Mouse (Mus musculus) MEL (cell line): ENCODE measurements at regions not wholly inside any gene's neighbourhood (a gene's known extent, or its start where the extent isn't known, plus 50 kb on each side); places are given as distances from the start of the nearest gene placed in this dataset.

Experiments used
- DNase-seq: peaks from one replicate; pipeline ENCODE4 v3.0.0; 2011; ENCODE audit warnings: low read depth, low spot score
- H3K27ac ChIP-seq: 2 replicates; pipeline ENCODE4 v1.5.1; 2012; ENCODE audit warnings: low read depth, mild to moderate bottlenecking, control low read depth, low read length, moderate library complexity; ENCODE audit not compliant: control insufficient read depth
- H3K27me3 ChIP-seq, 2 experiments: fragments of 150-350 bp in 1 of 2; sonication (generic) in 1 of 2; 2 replicates each; pipeline ENCODE4 v1.6.1; 2012; ENCODE audit warnings: low read length in 2 of 2, mild to moderate bottlenecking in 2 of 2, improper control_type of control experiment in 1 of 2, moderate library complexity in 1 of 2; ENCODE audit not compliant: insufficient read depth in 2 of 2, control insufficient read depth in 1 of 2
- H3K36me3 ChIP-seq, 2 experiments: 2 replicates each; pipeline ENCODE4 v1.6.1; 2012 to 2014; ENCODE audit warnings: low read length in 2 of 2, improper control_type of control experiment in 1 of 2, inconsistent platforms in 1 of 2, mild to moderate bottlenecking in 1 of 2; ENCODE audit not compliant: insufficient read depth in 2 of 2, control insufficient read depth in 1 of 2
- H3K4me1 ChIP-seq, 2 experiments: fragments of 150-350 bp in 1 of 2; sonication (generic) in 1 of 2; 2 replicates each; pipeline ENCODE4 v1.6.1; 2012; ENCODE audit warnings: low read length in 2 of 2, improper control_type of control experiment in 1 of 2, mild to moderate bottlenecking in 1 of 2; ENCODE audit not compliant: insufficient read depth in 2 of 2, control insufficient read depth in 1 of 2
- H3K4me3 ChIP-seq, 2 experiments: fragments of 150-350 bp in 1 of 2; sonication (generic) in 1 of 2; 2 replicates each; pipeline ENCODE4 v1.5.1; 2012; ENCODE audit warnings: low read depth in 2 of 2, low read length in 2 of 2, mild to moderate bottlenecking in 2 of 2, moderate library complexity in 2 of 2, control low read depth in 1 of 2, improper control_type of control experiment in 1 of 2; ENCODE audit not compliant: control insufficient read depth in 1 of 2, insufficient read depth in 1 of 2
- H3K79me2 ChIP-seq: 2 replicates; pipeline ENCODE4 v1.6.1; 2012; ENCODE audit warnings: mild to moderate bottlenecking, low read length, moderate library complexity; ENCODE audit not compliant: control insufficient read depth, poor library complexity, insufficient read depth
- H3K9ac ChIP-seq: 2 replicates; pipeline ENCODE4 v1.6.1; 2012; ENCODE audit warnings: low read depth, mild to moderate bottlenecking, control low read depth, low read length, moderate library complexity; ENCODE audit not compliant: control insufficient read depth, poor library complexity, severe bottlenecking
- H3K9me3 ChIP-seq: fragments of 150-350 bp; sonication (generic); replicated peaks from 2 replicates; pipeline ENCODE4 v1.6.1; 2012; ENCODE audit warnings: mild to moderate bottlenecking, low read length, improper control_type of control experiment, moderate library complexity; ENCODE audit not compliant: insufficient read depth
- BHLHE40 ChIP-seq: IDR thresholded peaks from 2 replicates; pipeline ENCODE4 v1.6.1; 2012; ENCODE audit warnings: low read depth, mild to moderate bottlenecking, inconsistent platforms, low read length, improper control_type of control experiment, borderline replicate concordance
- CHD1 ChIP-seq: IDR thresholded peaks from 2 replicates; pipeline ENCODE4 v1.6.1; 2012; ENCODE audit warnings: low read depth, mild to moderate bottlenecking, inconsistent platforms, low read length, improper control_type of control experiment
- CHD2 ChIP-seq: IDR thresholded peaks from 2 replicates; pipeline ENCODE4 v1.6.1; 2011; ENCODE audit warnings: low read length, improper control_type of control experiment
- CTCF ChIP-seq, 3 experiments: IDR thresholded peaks in 2 of 3; conservative IDR thresholded peaks in 1 of 3; 2 replicates each; pipeline ENCODE4 v1.5.1; 2011 to 2012; ENCODE audit warnings: low read length in 3 of 3, low read depth in 2 of 3, mild to moderate bottlenecking in 2 of 3, improper control_type of control experiment in 1 of 3, inconsistent platforms in 1 of 3, mixed read lengths in 1 of 3, moderate library complexity in 1 of 3; ENCODE audit not compliant: control insufficient read depth in 1 of 3, insufficient read depth in 1 of 3, poor library complexity in 1 of 3, severe bottlenecking in 1 of 3
- E2F4 ChIP-seq: IDR thresholded peaks from 2 replicates; pipeline ENCODE4 v1.6.1; 2011; ENCODE audit warnings: low read depth, low read length, improper control_type of control experiment, borderline replicate concordance
- JUND ChIP-seq: IDR thresholded peaks from 2 replicates; pipeline ENCODE4 v1.6.1; 2011; ENCODE audit warnings: low read depth, mild to moderate bottlenecking, improper control_type of control experiment, low read length
- KAT2A ChIP-seq: conservative IDR thresholded peaks from 2 replicates; pipeline ENCODE4 v1.6.1; 2012; ENCODE audit warnings: low read depth, low read length, improper control_type of control experiment, inconsistent platforms
- MAX ChIP-seq: IDR thresholded peaks from 2 replicates; pipeline ENCODE4 v1.6.1; 2011; ENCODE audit warnings: low read length, improper control_type of control experiment
- MEF2A ChIP-seq: IDR thresholded peaks from 2 replicates; pipeline ENCODE4 v1.6.1; 2014; ENCODE audit warnings: low read depth, mild to moderate bottlenecking, inconsistent platforms, low read length, improper control_type of control experiment; ENCODE audit not compliant: poor library complexity, insufficient replicate concordance, severe bottlenecking; ENCODE audit errors: extremely low read depth
- MYB ChIP-seq: IDR thresholded peaks from 2 replicates; pipeline ENCODE4 v1.6.1; 2011; ENCODE audit warnings: mild to moderate bottlenecking, low read depth, low read length, improper control_type of control experiment
- MYC ChIP-seq: IDR thresholded peaks from 2 replicates; pipeline ENCODE4 v1.6.1; 2011; ENCODE audit warnings: low read depth, mild to moderate bottlenecking, low read length, improper control_type of control experiment, moderate library complexity
- NRF1 ChIP-seq: IDR thresholded peaks from 2 replicates; pipeline ENCODE4 v1.6.1; 2014; ENCODE audit warnings: low read depth, mild to moderate bottlenecking, inconsistent platforms, low read length, improper control_type of control experiment, moderate library complexity; ENCODE audit not compliant: poor library complexity, insufficient read depth, severe bottlenecking
- POLR2A ChIP-seq, 2 experiments: IDR thresholded peaks; 2 replicates each; pipeline ENCODE4 v1.6.1; 2011 to 2012; ENCODE audit warnings: low read length in 2 of 2, mild to moderate bottlenecking in 2 of 2, control low read depth in 1 of 2, improper control_type of control experiment in 1 of 2, low read depth in 1 of 2, moderate library complexity in 1 of 2; ENCODE audit not compliant: control insufficient read depth in 1 of 2, insufficient read depth in 1 of 2, poor library complexity in 1 of 2
- POLR2AphosphoS2 ChIP-seq: IDR thresholded peaks from 2 replicates; pipeline ENCODE4 v1.6.1; 2011; ENCODE audit warnings: low read length, improper control_type of control experiment
- POLR2AphosphoS5 ChIP-seq: IDR thresholded peaks from 2 replicates; pipeline ENCODE4 v1.6.1; 2012; ENCODE audit warnings: low read depth, borderline replicate concordance, mild to moderate bottlenecking, inconsistent platforms, low read length, moderate library complexity, mixed read lengths
- RCOR1 ChIP-seq: IDR thresholded peaks from 2 replicates; pipeline ENCODE4 v1.6.1; 2012; ENCODE audit warnings: low read depth, mild to moderate bottlenecking, inconsistent platforms, low read length, improper control_type of control experiment
- SMC3 ChIP-seq: IDR thresholded peaks from 2 replicates; pipeline ENCODE4 v1.6.1; 2011; ENCODE audit warnings: low read depth, low read length, improper control_type of control experiment
- TAL1 ChIP-seq: IDR thresholded peaks from 2 replicates; pipeline ENCODE4 v1.6.1; 2012; ENCODE audit warnings: mild to moderate bottlenecking, inconsistent platforms, low read length, moderate library complexity, mixed read lengths
- UBTF ChIP-seq: IDR thresholded peaks from 2 replicates; pipeline ENCODE4 v1.6.1; 2012; ENCODE audit warnings: low read depth, mild to moderate bottlenecking, inconsistent platforms, low read length, improper control_type of control experiment, moderate library complexity, borderline replicate concordance; ENCODE audit not compliant: insufficient read depth
- USF2 ChIP-seq, 2 experiments: IDR thresholded peaks; 2 replicates each; pipeline ENCODE4 v1.6.1; 2011 to 2012; ENCODE audit warnings: improper control_type of control experiment in 2 of 2, low read length in 2 of 2, borderline replicate concordance in 1 of 2, inconsistent platforms in 1 of 2, low read depth in 1 of 2, mild to moderate bottlenecking in 1 of 2; ENCODE audit not compliant: insufficient read depth in 1 of 2
- ZC3H11A ChIP-seq: IDR thresholded peaks from 2 replicates; pipeline ENCODE4 v1.6.1; 2012; ENCODE audit warnings: low read depth, mild to moderate bottlenecking, inconsistent platforms, low read length, improper control_type of control experiment
- ZMIZ1 ChIP-seq: IDR thresholded peaks from 2 replicates; pipeline ENCODE4 v1.6.1; 2012; ENCODE audit warnings: low read depth, mild to moderate bottlenecking, inconsistent platforms, low read length, improper control_type of control experiment, moderate library complexity
- ZNF384 ChIP-seq: IDR thresholded peaks from 2 replicates; pipeline ENCODE4 v1.6.1; 2012; ENCODE audit warnings: low read depth, mild to moderate bottlenecking, inconsistent platforms, low read length, improper control_type of control experiment

DNA sequence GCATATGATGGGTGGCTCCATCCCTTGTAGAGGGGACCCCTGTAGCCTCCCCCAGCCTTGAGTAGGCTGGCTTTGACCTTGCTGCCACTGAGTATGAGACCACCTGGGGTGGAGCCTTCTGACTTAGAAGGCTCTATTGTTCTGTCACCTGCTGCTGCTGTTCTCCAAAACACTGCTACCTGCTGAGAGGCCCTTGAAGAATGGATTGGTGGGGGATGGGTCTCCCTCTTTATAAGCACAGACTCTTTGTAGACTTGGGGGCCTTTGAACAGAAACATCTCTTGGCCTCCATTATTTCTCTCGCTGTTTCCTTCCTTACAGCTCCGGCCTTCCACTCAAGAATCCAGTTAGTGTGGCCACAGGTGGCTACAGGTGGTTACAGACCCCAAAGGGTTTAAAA is 576.1 kb upstream of the 4930452B06Rik start:
- Histone ChIP-seq H3K27me3 (no peaks in the 10 kb centered on the region), H3K36me3 (no peaks in the 10 kb centered on the region), H3K4me3 (no peak overlapping the region), H3K9me3 (no peaks in the 10 kb centered on the region), H3K27ac (no peak overlapping the region), H3K9ac (no peak overlapping the region), H3K4me1 (no peaks in the 10 kb centered on the region), H3K79me2 (no peaks in the 10 kb centered on the region)
- TF ChIP-seq KAT2A: no peak
- no peak for TF ChIP-seq ZC3H11A
- TF ChIP-seq CTCF (IDR thresholded peaks at IDR 0.05 in 2 of 3, conservative IDR thresholded peaks at IDR 0.05 in 1 of 3; ENCODE audit: control insufficient read depth in 1 of 3, insufficient read depth in 1 of 3, low read depth in 2 of 3, low read length in 3 of 3, poor library complexity in 1 of 3, severe bottlenecking in 1 of 3): no peak
- no peak for TF ChIP-seq MYB
- TF ChIP-seq POLR2AphosphoS5: no peak
- no peak for TF ChIP-seq CHD2
- no peak for TF ChIP-seq POLR2A (IDR thresholded peaks at IDR 0.05; ENCODE audit: control insufficient read depth in 1 of 2, insufficient read depth in 1 of 2, low read depth in 1 of 2, low read length in 2 of 2, poor library complexity in 1 of 2)
- no peak for TF ChIP-seq RCOR1
- TF ChIP-seq JUND: no peak
- no peak for TF ChIP-seq UBTF
- no peak for TF ChIP-seq CHD1
- no peak for DNase-seq

DNA sequence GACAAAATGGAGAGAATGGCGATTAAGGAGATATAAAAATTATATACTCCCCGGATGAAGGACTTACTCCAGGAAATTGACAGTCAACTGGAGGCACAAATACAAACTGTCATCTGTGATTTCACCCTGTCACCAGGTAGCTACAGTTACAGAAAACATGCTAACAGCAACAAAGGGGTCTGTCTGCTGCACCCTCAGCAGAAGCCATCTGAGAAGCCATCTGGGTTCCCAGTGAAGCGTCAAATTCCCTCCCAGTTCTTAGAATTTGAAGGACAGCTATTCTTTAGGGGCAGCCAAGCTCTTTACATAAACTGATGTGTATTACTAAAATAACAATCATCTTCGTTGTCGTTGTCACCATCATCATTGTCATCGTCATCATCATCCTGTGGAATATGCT is 561.6 kb upstream of the 4930452B06Rik start:
- H3K9me3 ChIP-seq: no peaks in the 10 kb centered on the region
- no peaks in the 10 kb centered on the region for H3K27me3 ChIP-seq
- TF ChIP-seq MAX: no peak
- TF ChIP-seq TAL1: no peak
- no peak for TF ChIP-seq CHD1
- TF ChIP-seq SMC3: no peak
- no peak for TF ChIP-seq ZNF384
- no peak for TF ChIP-seq POLR2AphosphoS5
- TF ChIP-seq MYC: no peak
- no peak for TF ChIP-seq MEF2A
- TF ChIP-seq USF2 (IDR thresholded peaks at IDR 0.05; ENCODE audit: borderline replicate concordance in 1 of 2, insufficient read depth in 1 of 2, low read depth in 1 of 2, low read length in 2 of 2): no peak
- no peak for TF ChIP-seq POLR2AphosphoS2
- no peak for TF ChIP-seq NRF1
- no peak for TF ChIP-seq KAT2A
- TF ChIP-seq BHLHE40: no peak
- TF ChIP-seq UBTF: no peak
- TF ChIP-seq E2F4: no peak
- TF ChIP-seq ZMIZ1: no peak
- no peak overlapping the region for H3K27ac ChIP-seq
- no peaks in the 10 kb centered on the region for H3K79me2 ChIP-seq
- H3K9ac ChIP-seq: no peak overlapping the region
- no peaks in the 10 kb centered on the region for H3K36me3 ChIP-seq
- H3K4me3 ChIP-seq: no peak overlapping the region
- H3K4me1 ChIP-seq: no peaks in the 10 kb centered on the region
- DNase-seq: no peak
